Mouse (Mus musculus): Measurements from ENCODE around the gene Gm2832. TPM values are rescaled to one million over a fixed set of nuclear protein-coding genes. Genes with fewer than 3 reads are reported as not detected.
"Not testable (repeated sequence)": the region's sequence is repeated elsewhere in the genome, so short reads cannot be mapped to it uniquely, and the experiment has no call there.

Gm2832 gene
- total RNA-seq (2021): under 1 TPM; 0.53 to 0.87 TPM
- long read RNA-seq, experiment 1, partial matches to known transcripts: 1 of 4 reads
- long read RNA-seq, experiment 1, other reads (novel, unspliced or antisense): 3 of 4 reads
- long read RNA-seq, experiment 2, partial matches to known transcripts: 2 of 6 reads
- long read RNA-seq, experiment 2, other reads (novel, unspliced or antisense): 4 of 6 reads

DNA sequence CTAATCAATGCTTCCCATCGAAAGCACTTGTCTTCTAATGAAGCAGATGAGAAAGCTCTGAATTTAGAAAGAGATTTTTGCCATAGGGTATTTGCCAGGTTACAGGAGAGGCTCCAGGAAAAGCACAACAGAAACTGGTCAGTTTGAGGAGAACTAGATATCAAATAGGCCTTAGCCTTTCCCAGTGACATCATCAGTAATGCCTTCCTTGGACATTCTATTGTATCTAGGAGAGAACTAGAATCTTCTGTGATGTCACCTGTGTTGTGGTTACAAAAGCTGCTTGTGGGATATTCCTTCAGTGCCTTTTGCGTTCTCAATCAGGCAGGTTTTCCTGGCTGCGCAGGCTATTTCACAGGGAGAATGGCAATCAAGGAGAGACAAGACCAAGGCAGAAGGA lies at the start of gene Gm2832:
Gm2832 (plus strand) TSS at position 301 of the 400 bp plus-strand sequence.
- not testable (repeated sequence) for DNase-seq (ENCODE audit: low spot score in 2 of 2)

DNA sequence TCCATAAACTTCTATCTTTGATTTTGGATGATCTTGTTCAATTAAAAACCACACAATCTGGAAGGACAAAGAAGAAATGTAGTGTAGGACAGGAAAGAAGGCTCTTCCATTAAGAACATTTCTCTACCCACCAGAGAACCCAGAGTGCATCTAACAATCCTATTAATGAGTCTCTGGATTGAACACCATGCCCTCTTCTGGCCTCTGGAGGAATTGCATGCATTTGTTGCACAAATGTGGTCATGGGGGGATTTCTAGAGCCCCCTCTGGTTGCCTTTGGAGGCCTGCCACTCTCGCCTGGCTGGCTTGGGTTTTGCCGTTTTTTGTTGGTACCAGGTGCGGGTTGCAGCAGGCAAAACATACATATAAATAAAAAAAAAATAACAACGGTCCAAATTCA lies 15.3 kb upstream of the Gm2832 start:
- DNase-seq (ENCODE audit: low spot score in 2 of 2): peak; percentile 76 to 90

DNA sequence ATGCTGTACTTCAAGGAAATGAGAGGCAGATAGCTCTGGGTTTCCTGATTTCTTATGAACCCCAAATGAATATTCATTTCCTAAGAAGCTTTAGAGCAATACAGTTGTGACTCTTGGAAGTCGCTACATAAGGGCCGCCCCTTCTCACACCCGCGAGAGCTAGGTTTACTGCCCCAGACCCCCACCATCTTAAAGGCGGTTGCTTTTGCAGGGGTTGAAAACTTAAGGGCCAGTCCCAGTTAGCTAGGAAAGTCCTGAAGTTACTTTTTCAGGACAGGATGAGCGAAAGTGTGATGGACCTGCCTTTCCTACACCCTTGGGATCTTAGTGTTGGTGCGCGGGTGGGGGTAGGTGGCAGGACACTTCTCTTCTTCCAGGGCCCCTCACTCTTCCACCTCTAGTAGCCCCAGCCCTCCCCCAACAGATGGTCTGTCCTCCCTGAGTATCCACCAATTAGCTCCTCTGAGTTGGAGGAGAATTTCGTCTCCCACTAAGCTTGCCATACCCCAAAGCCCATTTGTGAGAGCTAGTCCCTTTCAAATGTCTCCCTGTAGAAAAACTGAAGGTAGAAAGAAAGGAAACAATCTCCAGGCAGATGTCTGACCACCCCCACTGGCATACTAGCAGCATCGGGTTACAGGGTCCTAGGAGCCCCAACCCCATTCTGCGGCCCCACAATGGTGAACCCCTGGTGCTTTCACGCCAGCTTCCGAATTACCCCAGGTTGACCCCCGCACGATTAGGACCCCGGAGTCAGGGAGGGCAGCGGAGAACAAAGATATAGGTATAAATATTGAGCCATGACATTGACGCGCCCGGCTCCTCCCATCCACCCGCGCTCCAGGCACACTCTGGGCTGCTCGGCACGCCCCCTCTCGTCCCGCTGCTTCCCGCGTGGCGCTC lies 14.5 kb upstream of the Gm2832 start:
- DNase-seq (ENCODE audit: low spot score in 2 of 2): peak; percentile 59 to 73

DNA sequence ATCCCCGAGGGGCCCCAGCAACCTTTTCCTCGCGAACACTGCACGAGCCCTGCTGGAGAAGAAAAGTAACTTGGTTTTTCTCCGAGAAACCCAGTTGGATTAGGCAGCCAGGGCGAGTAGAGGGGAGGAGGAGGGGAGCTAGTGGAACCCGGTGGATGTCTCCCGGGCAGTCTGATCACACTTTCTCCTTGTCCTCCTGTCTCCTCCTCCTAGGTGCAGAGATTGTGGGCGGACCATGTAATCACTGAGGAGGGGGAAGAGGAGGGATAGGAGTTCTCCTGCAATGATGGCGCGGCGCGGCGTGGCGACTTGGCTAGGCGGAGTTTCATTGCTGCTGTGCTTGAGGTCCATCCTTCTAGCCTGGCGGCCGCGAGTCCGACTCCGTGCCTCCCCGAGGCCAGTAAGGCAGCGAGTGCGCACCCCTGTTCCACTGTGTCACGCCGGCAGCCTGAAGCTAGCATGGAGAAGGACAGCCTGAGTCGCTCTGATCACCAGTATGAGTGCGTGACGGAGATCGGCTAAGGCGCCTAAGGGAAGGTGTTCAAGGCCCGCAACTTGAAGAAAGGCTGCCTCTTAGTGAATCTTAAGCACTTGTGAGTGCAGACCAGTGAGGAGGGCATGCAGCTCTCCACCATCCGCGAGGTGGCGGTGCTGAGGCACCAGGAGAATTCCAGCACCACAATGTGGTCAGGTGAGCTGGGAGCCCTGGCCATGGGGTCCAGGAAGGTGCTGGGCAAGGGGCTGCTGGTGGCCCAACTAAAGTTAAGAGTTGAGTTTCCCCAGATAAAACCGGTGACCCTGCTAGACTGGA lies 13.6 kb upstream of the Gm2832 start:
- DNase-seq (ENCODE audit: low spot score in 2 of 2): peak; percentile 79 to 82

GRCm38 (mm10) chr14:41285965-41286364 lies 7.4 kb downstream of the Gm2832 start:
- not testable (repeated sequence) for DNase-seq (ENCODE audit: low spot score in 2 of 2)

Other genes with a start within 250 kb of the Gm2832 start
- gene Dydc2, start 209.6 kb upstream of the Gm2832 start, total RNA-seq (2021): 1 to 10 TPM in 1 of 2 experiments, under 1 TPM in 1; 0.73 to 1.4 TPM
- gene Dydc1, start 205.9 kb upstream of the Gm2832 start, total RNA-seq (2021): not detected
- gene Mat1a, start 173.8 kb upstream of the Gm2832 start, total RNA-seq (2021): not detected
- gene Sftpa1, start 147.0 kb upstream of the Gm2832 start, total RNA-seq (2021): not detected
- not detected for gene Mbl1, start 127.3 kb upstream of the Gm2832 start, total RNA-seq (2021)
- gene Sftpd, start 93.7 kb upstream of the Gm2832 start, total RNA-seq (2021): not detected
- not detected for gene Gm5798, start 69.8 kb downstream of the Gm2832 start, total RNA-seq (2021)
- not detected for gene Gm7945, start 107.6 kb downstream of the Gm2832 start, total RNA-seq (2021)
- not detected for gene Gm6482, start 129.5 kb downstream of the Gm2832 start, total RNA-seq (2021)
- gene Gm7954, start 174.7 kb downstream of the Gm2832 start, total RNA-seq (2021): not detected
- gene Gm3486, start 210.7 kb downstream of the Gm2832 start, total RNA-seq (2021): under 1 TPM in 1 of 2 experiments, not detected in 1; 0.73 TPM